Mouse (Mus musculus) adrenal gland, adult 8-10 months (tissue): ENCODE results near the gene Mest. TPM values are rescaled to one million over a fixed set of nuclear protein-coding genes. Genes with fewer than 3 reads are reported as not detected.

Experiments
- DNase-seq: peaks from one replicate; pipeline ENCODE4 v3.0.0; 2022
- total RNA-seq, 4 experiments: library from RNA; stranded (reverse); gene quantifications; 2 replicates each; pipeline ENCODE4 v1.2.4; 2022

The Mest gene
- total RNA-seq, 4 experiments from 2014 or later: 39.2 to 81.6 (median 52.6) TPM

- DNase-seq: no peak
Measured at GRCm38 (mm10) chr6:30709115-30709514, 14.2 kb upstream of the Mest start.

DNA sequence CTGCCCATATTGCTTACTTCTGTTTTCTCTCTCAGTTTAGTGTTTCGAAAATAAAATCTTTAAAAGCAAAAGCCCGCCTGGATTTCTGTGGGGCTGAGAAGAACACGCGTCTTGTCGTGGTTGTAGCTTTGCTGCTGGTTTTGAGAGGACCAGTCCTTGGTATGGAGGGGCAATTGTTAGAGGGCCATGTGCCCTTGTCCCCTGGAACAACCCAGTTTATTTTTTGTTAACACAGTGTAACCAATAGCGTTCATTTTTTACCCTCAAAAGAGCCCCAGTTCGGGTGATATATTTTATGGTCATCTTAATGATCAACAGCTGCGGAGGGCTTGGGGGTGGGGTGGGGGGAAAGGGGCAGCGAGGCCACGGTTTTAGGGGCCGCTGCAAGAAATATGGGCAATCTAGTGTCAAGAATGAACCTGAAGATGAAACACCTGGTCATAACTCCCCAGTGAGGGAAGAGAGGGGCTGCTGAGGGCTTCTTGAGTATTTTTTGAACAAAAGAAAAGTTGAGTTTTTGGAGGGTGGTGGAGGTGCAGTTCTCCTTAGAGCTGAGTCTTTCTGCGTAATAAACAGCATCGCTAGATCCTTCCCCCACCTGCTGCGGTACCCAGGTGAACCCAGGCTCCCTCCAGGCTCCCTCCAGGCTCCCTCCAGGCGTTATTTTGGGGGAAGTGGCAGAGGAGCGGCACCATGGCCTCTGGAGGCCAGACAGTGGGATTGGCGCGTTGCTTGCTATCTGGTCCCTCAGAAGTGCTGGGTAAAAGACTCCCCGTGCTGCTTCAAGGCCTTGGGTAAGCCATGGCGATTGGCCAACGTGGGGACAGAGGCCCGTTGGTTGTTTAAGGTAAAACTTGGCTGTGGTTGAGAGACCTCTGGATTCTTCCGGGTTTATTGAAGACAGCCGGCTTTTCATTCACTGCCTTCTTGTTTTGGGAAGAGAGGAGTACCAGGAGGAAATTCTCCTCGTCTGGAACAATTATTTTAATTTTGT is 12.7 kb upstream of the Mest start:
- DNase-seq: no peak

GRCm38 (mm10) chr6:30711365-30711763 is 12.0 kb upstream of the Mest start:
- no peak for DNase-seq

GRCm38 (mm10) chr6:30712484-30712883 is 10.9 kb upstream of the Mest start:
- no peak for DNase-seq

DNA sequence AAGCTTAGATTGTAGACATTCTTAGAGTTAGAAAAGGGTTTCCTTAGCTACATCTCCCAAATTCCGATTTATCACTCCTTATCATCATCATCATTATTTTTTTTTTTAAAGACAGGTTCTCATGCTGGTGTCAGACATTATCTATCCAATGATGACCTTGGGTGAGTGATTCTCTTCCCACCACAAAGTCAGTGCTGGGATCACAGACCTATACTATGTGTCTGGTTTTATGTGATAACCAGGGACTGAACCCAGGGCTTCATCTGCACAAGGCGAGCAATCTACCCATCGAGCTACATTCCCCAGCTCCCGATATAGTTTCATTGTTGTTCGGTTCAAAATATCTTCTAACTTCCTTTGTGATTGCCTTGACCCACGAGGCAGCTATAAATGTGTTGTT is 9.9 kb upstream of the Mest start:
- DNase-seq: no peak

GRCm38 (mm10) chr6:30713896-30714295 is 9.5 kb upstream of the Mest start:
- DNase-seq: no peak

DNA sequence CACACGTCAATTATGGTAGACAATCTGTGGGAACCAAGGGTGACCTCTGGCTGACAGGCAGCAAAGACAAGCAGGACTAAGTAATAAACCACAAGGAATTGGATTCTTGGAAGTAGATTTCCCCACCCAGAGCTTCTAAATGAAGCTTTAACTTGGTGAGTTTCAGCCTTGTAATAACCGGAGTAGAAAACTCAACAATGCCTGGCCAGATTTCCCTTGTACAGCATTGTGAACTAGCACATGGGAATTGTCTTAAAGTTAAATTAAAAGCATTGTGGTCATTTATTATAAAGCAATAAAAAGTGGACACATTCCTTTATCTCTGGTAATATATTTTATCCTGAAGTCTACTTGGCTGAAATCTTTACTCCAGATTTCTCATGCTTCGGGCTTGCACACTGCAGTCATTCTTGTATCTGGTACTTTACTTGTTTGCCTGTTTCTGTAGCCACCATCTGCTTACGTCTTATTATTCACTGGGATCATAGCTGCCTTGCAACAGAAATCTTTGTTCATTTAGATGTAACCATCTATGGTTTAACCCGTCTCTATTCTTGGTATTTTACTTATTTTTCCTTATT is 8.4 kb upstream of the Mest start:
- no peak for DNase-seq

- DNase-seq: no peak
Measured at GRCm38 (mm10) chr6:30716796-30717195, 6.6 kb upstream of the Mest start.

GRCm38 (mm10) chr6:30722385-30723164 is 772 bp upstream of the Mest start:
- DNase-seq: no peak

DNA sequence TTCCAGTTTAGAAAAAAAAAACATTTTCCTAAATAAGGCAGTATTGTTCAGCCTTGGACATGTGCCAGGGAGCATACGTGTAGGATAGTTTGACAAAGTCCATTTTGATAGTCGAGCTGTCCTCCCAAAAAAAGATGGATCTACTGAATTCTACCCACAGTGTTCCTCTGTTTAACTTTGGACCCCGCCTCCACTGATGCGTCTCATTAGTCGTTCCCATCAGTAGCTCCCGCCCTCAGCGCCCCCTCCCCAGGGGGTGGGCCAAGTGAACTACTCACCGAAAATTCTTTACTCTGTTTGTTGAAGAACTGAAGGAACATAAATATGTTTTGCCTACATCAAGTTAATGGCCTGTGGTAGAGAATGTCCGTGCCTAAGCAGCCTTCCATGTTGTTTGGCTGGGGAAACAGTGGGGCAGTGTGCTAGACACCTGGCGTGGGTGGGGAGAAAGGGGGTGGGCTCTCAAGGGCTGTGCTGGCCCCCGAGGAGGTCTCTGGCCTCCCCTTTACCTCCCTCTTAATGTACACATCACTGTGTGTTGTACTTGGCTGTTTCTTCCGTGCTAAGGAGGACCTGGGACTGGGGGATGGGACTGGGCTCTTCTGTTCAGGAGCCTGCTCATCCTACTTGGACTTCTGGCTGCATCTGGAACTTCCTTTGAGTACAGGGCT is 7.1 kb downstream of the Mest start:
- DNase-seq: no peak

- no peak for DNase-seq
Measured at GRCm38 (mm10) chr6:30732571-30733130, 9.3 kb downstream of the Mest start.

GRCm38 (mm10) chr6:30734465-30734864 is 11.1 kb downstream of the Mest start:
- DNase-seq: no peak

DNA sequence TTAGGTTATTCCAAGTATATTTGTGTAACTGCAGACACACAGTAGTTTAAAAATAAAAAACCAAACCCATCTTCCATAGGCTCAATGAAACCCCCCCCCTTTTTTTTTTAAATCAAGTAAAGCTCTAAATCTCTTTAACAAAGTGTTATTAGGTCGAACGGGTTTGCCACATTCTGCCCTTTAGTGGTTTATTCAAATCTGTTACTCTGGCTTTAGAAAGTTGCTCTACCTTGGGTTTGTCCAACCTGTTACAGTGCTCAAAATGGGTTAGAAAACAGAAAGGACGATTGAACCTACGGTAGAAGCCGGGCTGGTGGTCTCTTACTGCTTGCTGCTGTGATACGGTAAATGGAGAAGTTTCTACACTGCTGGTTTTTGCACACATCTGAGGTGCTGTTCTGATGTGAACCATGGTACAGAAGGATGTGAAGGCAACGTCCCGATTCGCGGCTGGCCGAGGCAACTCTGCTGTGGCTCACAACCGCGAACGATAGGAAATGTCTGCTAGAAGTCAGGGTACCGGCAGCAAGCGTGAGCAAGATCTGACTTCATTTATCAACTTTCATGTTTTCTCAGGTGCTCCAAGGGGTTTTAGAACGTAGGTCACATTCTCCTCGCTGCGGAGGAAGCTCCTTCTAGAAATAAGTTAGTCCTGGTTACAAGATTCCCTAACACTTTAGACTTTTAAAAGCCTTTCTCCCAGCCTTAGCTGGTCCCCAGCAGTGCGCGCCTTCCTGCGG is 11.8 kb downstream of the Mest start:
- DNase-seq: no peak

DNA sequence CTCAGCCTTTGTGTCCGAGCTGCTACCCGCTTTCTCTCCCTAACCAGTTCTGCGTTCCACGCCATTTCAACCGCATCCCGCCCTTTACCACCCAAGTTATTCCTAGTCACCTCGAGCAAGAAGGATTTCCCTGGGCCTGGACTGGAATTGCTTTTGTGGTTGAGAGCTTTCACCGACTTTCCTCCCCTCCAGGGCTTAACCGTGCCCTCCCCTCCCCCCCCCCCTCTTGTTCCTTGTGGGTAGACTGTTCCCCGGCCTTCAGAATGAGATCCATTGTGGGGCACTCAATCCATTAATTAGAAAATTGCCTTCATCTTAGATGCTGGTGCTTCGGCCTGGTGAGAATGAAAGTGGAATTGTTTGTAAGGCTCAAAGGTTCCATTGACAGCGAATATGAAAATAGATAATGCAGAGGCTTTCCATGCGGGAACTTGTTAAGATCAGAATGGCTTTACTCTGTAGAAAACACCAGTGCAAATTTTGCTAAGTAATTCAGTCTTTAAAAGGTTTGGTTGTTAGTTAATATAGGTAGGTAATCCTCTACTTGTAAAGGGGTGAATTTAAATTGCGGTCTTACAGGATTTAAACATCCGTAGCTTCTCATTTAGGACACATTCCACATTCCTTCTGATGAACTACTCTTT is 12.5 kb downstream of the Mest start:
- no peak for DNase-seq

DNA sequence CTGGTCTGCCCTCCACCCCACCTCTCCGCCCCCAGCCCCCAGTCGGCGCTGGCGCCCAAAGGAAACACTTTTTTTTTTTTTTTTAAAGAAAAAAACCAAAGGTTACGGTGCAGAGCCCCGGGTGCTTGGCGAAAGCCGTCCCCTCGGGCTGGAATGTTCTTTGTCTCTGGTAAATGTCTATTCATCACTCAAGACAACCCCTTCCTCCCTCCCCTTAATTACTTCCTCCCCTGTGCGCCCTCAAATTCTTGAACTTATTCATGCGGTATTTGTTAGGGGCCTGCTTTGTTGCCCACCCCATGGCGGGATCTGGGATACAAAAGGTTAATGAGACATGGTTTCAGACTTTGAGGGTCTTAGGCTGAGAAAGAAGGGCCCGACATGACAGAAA is 13.0 kb downstream of the Mest start:
- DNase-seq: no peak

GRCm38 (mm10) chr6:30736864-30737547 is 13.7 kb downstream of the Mest start:
- DNase-seq: peak; percentile 57

GRCm38 (mm10) chr6:30737548-30738463 is 14.5 kb downstream of the Mest start:
- peak; percentile 57 for DNase-seq

GRCm38 (mm10) chr6:30738464-30739006 is 15.2 kb downstream of the Mest start:
- DNase-seq: no peak
